Mouse (Mus musculus): ENCODE results near the gene Olfr1184. TPM values are rescaled to one million over a fixed set of nuclear protein-coding genes. Genes with fewer than 3 reads are reported as not detected.
"Not testable (repeated sequence)": the region's sequence is repeated elsewhere in the genome, so short reads cannot be mapped to it uniquely, and the experiment has no call there.

The Olfr1184 gene
- total RNA-seq (2021), result not detected
- long read RNA-seq, experiment 1, result 0 reads
- long read RNA-seq, experiment 2, result 0 reads

DNA sequence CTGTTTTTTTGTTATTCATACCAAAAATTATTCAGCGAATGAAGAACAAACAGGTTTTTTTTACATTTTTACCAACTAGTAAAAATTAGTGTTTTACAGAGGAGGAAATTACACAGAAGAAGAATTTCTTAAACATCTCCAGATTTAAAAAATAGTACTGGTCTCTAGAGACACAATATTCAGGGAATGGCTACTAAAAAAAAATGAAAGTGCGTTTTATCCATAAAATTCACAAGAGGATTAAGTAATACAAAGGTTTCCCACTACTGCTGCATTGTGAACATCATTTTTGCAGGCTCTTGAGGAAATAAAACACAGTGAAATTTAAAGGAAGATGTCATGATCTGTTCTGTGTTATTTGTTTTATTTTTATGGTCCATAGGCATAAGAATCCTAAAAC lies at the start of gene Olfr1184:
Gene Olfr1184 (plus strand): TSS at position 301 of the 400 bp plus-strand sequence.
- Histone ChIP-seq H3K4me3 (no peak within 1 kb of the TSS), H3K27ac (no peak within 1 kb of the TSS)
- TF ChIP-seq CTCF (conservative IDR thresholded peaks at IDR 0.05), result no peak
- DNase-seq (ENCODE audit: low spot score in 2 of 2), result no peak

DNA sequence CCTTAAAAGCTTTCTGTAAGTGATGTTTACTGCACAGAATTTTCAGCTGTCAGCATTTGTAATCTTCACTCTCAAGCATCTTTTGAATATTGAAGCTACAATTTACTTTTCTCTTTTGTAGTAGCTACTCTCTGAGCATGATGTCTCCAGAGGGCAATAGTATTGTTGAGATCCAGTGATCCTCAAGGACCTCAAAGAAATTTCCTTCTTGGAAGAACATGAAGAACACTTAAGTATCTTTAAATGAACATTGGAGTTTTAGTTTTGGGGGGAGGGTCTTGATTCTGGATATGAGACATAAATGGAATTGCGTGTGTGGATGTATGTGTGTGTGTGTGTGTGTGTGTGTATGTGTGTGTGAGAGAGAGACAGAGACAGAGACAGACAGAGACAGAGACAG lies 34.4 kb upstream of the Olfr1184 start, which contains the start of gene Gm13757:
Gene Gm13757 (minus strand): TSS at position 101 of the 400 bp plus-strand sequence.
- TF ChIP-seq CTCF (conservative IDR thresholded peaks at IDR 0.05), result no peak
- no peak within 1 kb of the TSS for H3K4me3 ChIP-seq
- no peak within 1 kb of the TSS for H3K27ac ChIP-seq
- no peak for DNase-seq (ENCODE audit: low spot score in 2 of 2)

DNA sequence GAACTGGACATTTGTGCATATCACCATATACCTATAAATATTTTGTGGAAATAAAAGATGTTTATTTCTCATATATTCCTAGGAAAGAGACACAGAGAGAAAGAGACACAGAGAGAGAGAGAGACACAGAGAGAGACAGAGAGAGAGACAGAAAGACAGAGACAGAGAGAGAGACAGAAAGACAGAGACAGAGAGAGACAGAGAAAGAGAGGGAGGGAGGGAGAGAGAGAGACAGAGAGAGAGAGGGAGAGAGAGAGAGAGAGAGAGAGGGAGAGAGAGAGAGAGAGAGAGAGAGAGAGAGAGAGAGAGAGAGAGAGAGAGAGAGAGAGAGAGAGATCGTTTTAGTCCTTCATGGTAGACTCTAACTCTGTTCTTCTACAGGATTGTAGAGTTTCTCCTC lies 28.8 kb upstream of the Olfr1184 start, which contains the start of gene Olfr1183:
Gene Olfr1183 (plus strand): TSS at position 301 of the 400 bp plus-strand sequence.
- H3K27ac ChIP-seq; DNase-seq (ENCODE audit: low spot score in 2 of 2); H3K4me3 ChIP-seq: not testable (repeated sequence)

DNA sequence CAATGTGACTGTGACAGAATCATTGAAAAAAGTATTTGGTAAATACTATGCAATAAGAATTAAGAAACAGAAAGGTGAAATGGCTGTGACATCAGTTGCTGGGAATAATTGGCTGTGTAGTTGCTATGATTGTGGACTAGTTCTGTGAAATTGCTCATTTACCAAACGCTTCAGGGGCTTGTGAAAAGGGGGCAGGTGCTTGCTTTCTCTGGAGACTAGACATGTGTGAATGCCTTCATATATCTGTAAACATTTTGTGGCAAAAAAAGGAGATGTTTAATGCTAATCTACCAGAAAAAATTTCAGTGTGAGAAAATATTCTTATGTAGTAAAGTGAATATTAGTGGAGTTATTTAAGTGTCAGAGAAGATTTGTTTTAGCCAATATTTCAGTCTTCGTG lies 9.6 kb downstream of the Olfr1184 start, which contains the start of gene Olfr1185-ps1:
Gene Olfr1185-ps1 (plus strand): TSS at position 301 of the 400 bp plus-strand sequence.
- no peak for DNase-seq (ENCODE audit: low spot score in 2 of 2)
- no peak for TF ChIP-seq CTCF (conservative IDR thresholded peaks at IDR 0.05)
- no peak within 1 kb of the TSS for H3K27ac ChIP-seq
- H3K4me3 ChIP-seq, result no peak within 1 kb of the TSS

DNA sequence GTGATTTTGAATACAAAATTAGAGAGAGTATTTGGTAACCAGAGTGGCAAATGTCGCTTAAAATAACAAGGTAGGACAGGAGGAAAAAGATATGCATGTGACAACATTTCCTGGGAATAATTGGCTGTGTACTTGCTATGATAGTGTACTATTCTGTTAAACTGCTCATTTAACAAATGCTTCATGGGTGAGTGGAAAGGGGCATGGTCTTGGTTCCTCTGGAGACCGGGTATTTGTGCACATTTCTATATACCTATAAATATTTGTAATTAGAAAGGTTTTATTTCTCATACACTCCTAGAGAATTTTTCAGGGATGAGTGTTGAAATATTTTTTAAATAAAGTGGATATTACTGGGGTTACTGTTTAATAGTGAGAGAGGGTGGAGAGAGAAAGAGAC lies 34.9 kb downstream of the Olfr1184 start, which contains the start of gene Olfr1186:
Gene Olfr1186 (plus strand): TSS at position 301 of the 400 bp plus-strand sequence.
- no peak within 1 kb of the TSS for H3K27ac ChIP-seq
- H3K4me3 ChIP-seq, result no peak within 1 kb of the TSS
- no peak for TF ChIP-seq CTCF (conservative IDR thresholded peaks at IDR 0.05)
- DNase-seq (ENCODE audit: low spot score in 2 of 2), result no peak

DNA sequence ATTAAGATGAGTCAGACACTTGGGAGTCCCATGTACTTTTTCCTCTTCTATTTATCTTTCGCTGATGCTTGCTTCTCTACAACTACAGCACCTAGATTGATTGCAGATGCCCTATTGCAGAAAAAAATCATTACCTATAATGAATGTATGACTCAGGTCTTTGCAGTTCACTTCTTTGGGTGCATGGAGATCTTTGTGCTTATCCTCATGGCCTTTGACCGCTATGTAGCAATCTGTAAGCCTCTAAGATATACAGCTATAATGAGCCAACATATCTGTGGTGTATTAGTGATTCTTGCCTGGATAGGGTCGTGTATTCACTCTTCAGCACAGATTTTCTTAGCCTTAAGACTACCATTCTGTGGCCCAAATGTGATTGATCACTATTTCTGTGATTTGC lies 42.3 kb downstream of the Olfr1184 start:
- no peak for TF ChIP-seq CTCF (conservative IDR thresholded peaks at IDR 0.05)
- no peak overlapping the region for H3K27ac ChIP-seq
- DNase-seq (ENCODE audit: low spot score in 2 of 2), result no peak
- no peak overlapping the region for H3K4me3 ChIP-seq

Other genes with a start within 250 kb of the Olfr1184 start
- gene Olfr1173, start 203.7 kb upstream of the Olfr1184 start, total RNA-seq (2021), result not detected
- gene Olfr1174-ps, start 168.5 kb upstream of the Olfr1184 start, total RNA-seq (2021), result not detected
- not detected for gene Olfr1175-ps, start 156.4 kb upstream of the Olfr1184 start, total RNA-seq (2021)
- not detected for gene Olfr1176, start 146.9 kb upstream of the Olfr1184 start, total RNA-seq (2021)
- not detected for gene Olfr1177-ps, start 137.1 kb upstream of the Olfr1184 start, total RNA-seq (2021)
- gene Olfr1178, start 96.5 kb upstream of the Olfr1184 start, total RNA-seq (2021), result not detected
- gene Olfr1179, start 77.1 kb upstream of the Olfr1184 start, total RNA-seq (2021), result not detected
- not detected for gene Olfr1180, start 64.4 kb upstream of the Olfr1184 start, total RNA-seq (2021)
- gene Olfr1181, start 57.4 kb upstream of the Olfr1184 start, total RNA-seq (2021), result not detected
- gene Gm13757, start 34.5 kb upstream of the Olfr1184 start, total RNA-seq (2021), result not detected
- not detected for gene Olfr1183, start 28.7 kb upstream of the Olfr1184 start, total RNA-seq (2021)
- not detected for gene Olfr1185-ps1, start 9.7 kb downstream of the Olfr1184 start, total RNA-seq (2021)
- not detected for gene Olfr1186, start 35.0 kb downstream of the Olfr1184 start, total RNA-seq (2021)
- gene Olfr1188, start 73.3 kb downstream of the Olfr1184 start, total RNA-seq (2021), result not detected
- gene Olfr1189, start 102.9 kb downstream of the Olfr1184 start, total RNA-seq (2021), result not detected
- under 1 TPM in 1 of 2 experiments, not detected in 1; 0.08 TPM for gene Olfr1191-ps1, start 156.9 kb downstream of the Olfr1184 start, total RNA-seq (2021)
- not detected for gene Olfr1192-ps1, start 164.9 kb downstream of the Olfr1184 start, total RNA-seq (2021)
- gene Olfr1193, start 192.0 kb downstream of the Olfr1184 start, total RNA-seq (2021), result not detected
- gene Olfr1195, start 205.6 kb downstream of the Olfr1184 start, total RNA-seq (2021), result not detected
- not detected for gene Olfr1196, start 221.0 kb downstream of the Olfr1184 start, total RNA-seq (2021)
- gene Olfr1197, start 248.8 kb downstream of the Olfr1184 start, total RNA-seq (2021), result not detected

All from layer of hippocampus, adult 2 months (tissue).